Mouse (Mus musculus) embryonic facial prominence, embryonic 12.5 days (tissue): ENCODE results near the gene Hba-a2. TPM values are rescaled to one million over a fixed set of nuclear protein-coding genes. Genes with fewer than 3 reads are reported as not detected.

Experiments used
- ATAC-seq: fragments of 200-750 bp; cut with Nextera tagmentation; 2 replicates; pipeline ENCODE4 v1.8.0; 2017; ENCODE audit not compliant: insufficient number of reproducible peaks, insufficient read depth, low FRiP score, low TSS enrichment
- H3K27ac ChIP-seq: fragments of 300-500 bp; sonication (generic); 2 replicates; pipeline ENCODE4 v1.5.1; 2016; ENCODE audit warnings: mild to moderate bottlenecking
- H3K27me3 ChIP-seq: fragments of 300-500 bp; sonication (generic); 2 replicates; pipeline ENCODE4 v1.6.1; 2016; ENCODE audit warnings: mild to moderate bottlenecking, moderate library complexity
- H3K36me3 ChIP-seq: fragments of 300-500 bp; sonication (generic); 2 replicates; pipeline ENCODE4 v1.6.1; 2016; ENCODE audit warnings: mild to moderate bottlenecking
- H3K4me1 ChIP-seq: fragments of 300-500 bp; sonication (generic); 2 replicates; pipeline ENCODE4 v1.6.1; 2016
- H3K4me2 ChIP-seq: fragments of 300-500 bp; sonication (generic); replicated peaks from 2 replicates; pipeline ENCODE4 v1.6.1; 2016; ENCODE audit warnings: mild to moderate bottlenecking, moderate library complexity
- H3K4me3 ChIP-seq: fragments of 300-500 bp; sonication (generic); 2 replicates; pipeline ENCODE4 v1.5.1; 2016; ENCODE audit warnings: mild to moderate bottlenecking
- H3K9ac ChIP-seq: fragments of 300-500 bp; sonication (generic); 2 replicates; pipeline ENCODE4 v1.6.1; 2016; ENCODE audit warnings: mild to moderate bottlenecking, moderate library complexity
- H3K9me3 ChIP-seq: fragments of 300-500 bp; sonication (generic); 2 replicates; pipeline ENCODE4 v1.6.1; 2016; ENCODE audit warnings: mild to moderate bottlenecking, moderate library complexity
- WGBS: fragments of 180-500 bp; shearing (Covaris S2); methylation state at CpG from one replicate; pipeline ENCODE4 v1.1.7; 2016; 5-methylcytosine and 5-hydroxymethylcytosine counted together
- polyA plus RNA-seq: library from polyadenylated mRNA; unstranded; fragments of >200 nt; fragmentation: Nextera tagmentation; extraction: Ambion mirVana; gene quantifications from 2 replicates; pipeline ENCODE4 v1.2.1, GENCODE M21; 2016

Hba-a2 gene
- polyA plus RNA-seq, 1 experiment from 2014 or later = 6,828 TPM

GRCm38 (mm10) chr11:32333235-32333634, 36.9 kb downstream of the Hba-a2 start:
- H3K36me3 ChIP-seq = no peaks in the 10 kb centered on the region
- peaks cover 4% of the 10 kb centered on the region; the same call in 1 of the 2 replicates for H3K9me3 ChIP-seq
- WGBS = 90% methylated on average over 2 of the region's 2 CpGs
- H3K27ac ChIP-seq = no peak overlapping the region
- no peak overlapping the region for H3K9ac ChIP-seq
- no peak overlapping the region for H3K4me2 ChIP-seq
- no peak for ATAC-seq
- H3K27me3 ChIP-seq = no peaks in the 10 kb centered on the region
- no peak overlapping the region for H3K4me3 ChIP-seq
- H3K4me1 ChIP-seq = peaks cover 9% of the 10 kb centered on the region; the same call in 1 of the 2 replicates

GRCm38 (mm10) chr11:32336435-32336907, 40.2 kb downstream of the Hba-a2 start:
- Histone ChIP-seq H3K9ac (no peak overlapping the region), H3K4me3 (no peak overlapping the region), H3K4me2 (no peak overlapping the region), H3K9me3 (peaks cover 4% of the 10 kb centered on the region; the same call in 1 of the 2 replicates), H3K27me3 (no peaks in the 10 kb centered on the region), H3K4me1 (0 out of 2 replicates have a peak, but pooled peaks cover 5% of the 10 kb centered on the region), H3K27ac (no peak overlapping the region), H3K36me3 (no peaks in the 10 kb centered on the region)
- ATAC-seq = no peak
- WGBS = 84% methylated on average over 6 of the region's 6 CpGs

GRCm38 (mm10) chr11:32339131-32339531, 42.8 kb downstream of the Hba-a2 start:
- 62% methylated on average over 2 of the region's 2 CpGs for WGBS
- H3K4me1 ChIP-seq = 0 out of 2 replicates have a peak, but pooled peaks cover 5% of the 10 kb centered on the region
- H3K4me3 ChIP-seq = no peak overlapping the region
- H3K27ac ChIP-seq = no peak overlapping the region
- no peaks in the 10 kb centered on the region for H3K36me3 ChIP-seq
- H3K4me2 ChIP-seq = no peak overlapping the region
- H3K9ac ChIP-seq = no peak overlapping the region
- no peak for ATAC-seq
- H3K27me3 ChIP-seq = no peaks in the 10 kb centered on the region
- peaks cover 4% of the 10 kb centered on the region for H3K9me3 ChIP-seq

GRCm38 (mm10) chr11:32340476-32341473, 44.5 kb downstream of the Hba-a2 start:
- no peak overlapping the region for H3K4me3 ChIP-seq
- H3K27ac ChIP-seq = no peak overlapping the region
- H3K9ac ChIP-seq = no peak overlapping the region
- 0 out of 2 replicates have a peak, but pooled peaks cover 5% of the 10 kb centered on the region for H3K4me1 ChIP-seq
- H3K36me3 ChIP-seq = no peaks in the 10 kb centered on the region
- ATAC-seq = no peak
- WGBS = 35% methylated on average over 17 of the region's 17 CpGs
- no peaks in the 10 kb centered on the region for H3K27me3 ChIP-seq
- H3K9me3 ChIP-seq = peaks cover 4% of the 10 kb centered on the region
- no peak overlapping the region for H3K4me2 ChIP-seq

- WGBS = 8% methylated on average over 2 of the region's 2 CpGs
- ATAC-seq = no peak
- Histone ChIP-seq H3K4me3 (no peak overlapping the region), H3K27ac (no peak overlapping the region), H3K9ac (no peak overlapping the region; the same call in 1 of the 2 replicates), H3K36me3 (no peaks in the 10 kb centered on the region), H3K4me2 (no peak overlapping the region), H3K9me3 (no peaks in the 10 kb centered on the region; the same call in 1 of the 2 replicates), H3K4me1 (0 out of 2 replicates have a peak, but pooled peaks cover 11% of the 10 kb centered on the region), H3K27me3 (no peaks in the 10 kb centered on the region)
These were observed 46.5 kb downstream of the Hba-a2 start for GRCm38 (mm10) chr11:32342770-32343191.

GRCm38 (mm10) chr11:32343350-32343749, 47.1 kb downstream of the Hba-a2 start:
- Histone ChIP-seq H3K4me2 (no peak overlapping the region), H3K27me3 (no peaks in the 10 kb centered on the region), H3K9ac (no peak overlapping the region), H3K4me3 (no peak overlapping the region), H3K4me1 (0 out of 2 replicates have a peak, but pooled peaks cover 11% of the 10 kb centered on the region), H3K27ac (no peak overlapping the region), H3K9me3 (no peaks in the 10 kb centered on the region; the same call in 1 of the 2 replicates), H3K36me3 (no peaks in the 10 kb centered on the region)
- ATAC-seq = no peak
- WGBS = 90% methylated on average over 1 of the region's 1 CpGs

GRCm38 (mm10) chr11:32345504-32346297, 49.4 kb downstream of the Hba-a2 start:
- H3K9ac ChIP-seq = no peak overlapping the region
- H3K4me1 ChIP-seq = peaks cover 29% of the 10 kb centered on the region
- H3K36me3 ChIP-seq = peaks cover under 1% of the 10 kb centered on the region; the same call in 1 of the 2 replicates
- no peak overlapping the region for H3K4me2 ChIP-seq
- 83% methylated on average over 6 of the region's 6 CpGs for WGBS
- no peaks in the 10 kb centered on the region for H3K27me3 ChIP-seq
- ATAC-seq = no peak
- no peak overlapping the region for H3K4me3 ChIP-seq
- H3K9me3 ChIP-seq = no peaks in the 10 kb centered on the region; the same call in 1 of the 2 replicates
- no peak overlapping the region for H3K27ac ChIP-seq

Other genes starting within 250 kb of the Hba-a2 start
- not detected in 2 replicates for gene Il9r, start 96.2 kb upstream of the Hba-a2 start, polyA plus RNA-seq
- 69.3 and 71.1 TPM in 2 replicates for gene Snrnp25, start 91.1 kb upstream of the Hba-a2 start, polyA plus RNA-seq
- gene Rhbdf1, start 74.2 kb upstream of the Hba-a2 start, polyA plus RNA-seq = 46.5 and 49.8 TPM in 2 replicates
- gene Mpg, start 70.0 kb upstream of the Hba-a2 start, polyA plus RNA-seq = 36.0 and 36.5 TPM in 2 replicates
- gene Nprl3, start 28.8 kb upstream of the Hba-a2 start, polyA plus RNA-seq = 47.9 and 48.2 TPM in 2 replicates
- 1,599 and 1,804 TPM in 2 replicates for gene Hba-x, start 20.1 kb upstream of the Hba-a2 start, polyA plus RNA-seq
- 3,181 and 3,391 TPM in 2 replicates for gene Hba-a1, start 13.0 kb upstream of the Hba-a2 start, polyA plus RNA-seq
- gene Hbq1b, start 9.5 kb upstream of the Hba-a2 start, polyA plus RNA-seq = 2.5 and 4.6 TPM in 2 replicates
- gene Hbq1a, start 3.6 kb downstream of the Hba-a2 start, polyA plus RNA-seq = 0.53 TPM in 1 of 2 replicates, not detected in the other
- 28.8 and 30.6 TPM in 2 replicates for gene Sh3pxd2b, start 51.3 kb downstream of the Hba-a2 start, polyA plus RNA-seq
- 93.7 and 96.7 TPM in 2 replicates for gene Ubtd2, start 158.9 kb downstream of the Hba-a2 start, polyA plus RNA-seq
- 0.32 and 0.36 TPM in 2 replicates for gene Efcab9, start 235.6 kb downstream of the Hba-a2 start, polyA plus RNA-seq
- gene Stk10, start 236.8 kb downstream of the Hba-a2 start, polyA plus RNA-seq = 3.1 and 3.2 TPM in 2 replicates